Mouse (Mus musculus) midbrain, embryonic 12.5 days (tissue): ENCODE measurements around the gene Zfp423. TPM values are rescaled to one million over a fixed set of nuclear protein-coding genes. Genes with fewer than 3 reads are reported as not detected.
A peak's percentile ranks its signal among the peaks of the same experiment; 100 is the strongest.

ENCODE experiments used
- ATAC-seq: fragments of 200-750 bp; cut with Nextera tagmentation; 2 replicates; pipeline ENCODE4 v1.8.0; 2017; ENCODE audit warnings: low read depth, moderate TSS enrichment, moderate library complexity; ENCODE audit not compliant: low FRiP score
- H3K27ac ChIP-seq: fragments of 300-500 bp; sonication (generic); replicated peaks from 2 replicates; pipeline ENCODE4 v1.5.1; 2016; ENCODE audit warnings: mild to moderate bottlenecking
- H3K27me3 ChIP-seq: fragments of 300-500 bp; sonication (generic); 2 replicates; pipeline ENCODE4 v1.6.1; 2016; ENCODE audit warnings: mild to moderate bottlenecking
- H3K36me3 ChIP-seq: fragments of 300-500 bp; sonication (generic); 2 replicates; pipeline ENCODE4 v1.6.1; 2016
- H3K4me1 ChIP-seq: fragments of 300-500 bp; sonication (generic); 2 replicates; pipeline ENCODE4 v1.6.1; 2016
- H3K4me2 ChIP-seq: fragments of 300-500 bp; sonication (generic); replicated peaks from 2 replicates; pipeline ENCODE4 v1.6.1; 2016; ENCODE audit warnings: mild to moderate bottlenecking, moderate library complexity
- H3K4me3 ChIP-seq: fragments of 300-500 bp; sonication (generic); 2 replicates; pipeline ENCODE4 v1.5.1; 2016; ENCODE audit warnings: mild to moderate bottlenecking
- H3K9ac ChIP-seq: fragments of 300-500 bp; sonication (generic); replicated peaks from 2 replicates; pipeline ENCODE4 v1.6.1; 2016; ENCODE audit warnings: mild to moderate bottlenecking, moderate library complexity
- H3K9me3 ChIP-seq: fragments of 300-500 bp; sonication (generic); 2 replicates; pipeline ENCODE4 v1.6.1; 2016; ENCODE audit warnings: mild to moderate bottlenecking
- WGBS: fragments of 180-500 bp; shearing (Covaris S2); methylation state at CpG from one replicate; pipeline ENCODE4 v1.1.7; 2016; 5-methylcytosine and 5-hydroxymethylcytosine counted together
- polyA plus RNA-seq: library from polyadenylated mRNA; unstranded; fragments of >200 nt; fragmentation: Nextera tagmentation; extraction: Ambion mirVana; gene quantifications from 2 replicates; pipeline ENCODE4 v1.2.1, GENCODE M21; 2016

Gene Zfp423
- polyA plus RNA-seq, 1 experiment from 2014 or later = 47.9 TPM

DNA sequence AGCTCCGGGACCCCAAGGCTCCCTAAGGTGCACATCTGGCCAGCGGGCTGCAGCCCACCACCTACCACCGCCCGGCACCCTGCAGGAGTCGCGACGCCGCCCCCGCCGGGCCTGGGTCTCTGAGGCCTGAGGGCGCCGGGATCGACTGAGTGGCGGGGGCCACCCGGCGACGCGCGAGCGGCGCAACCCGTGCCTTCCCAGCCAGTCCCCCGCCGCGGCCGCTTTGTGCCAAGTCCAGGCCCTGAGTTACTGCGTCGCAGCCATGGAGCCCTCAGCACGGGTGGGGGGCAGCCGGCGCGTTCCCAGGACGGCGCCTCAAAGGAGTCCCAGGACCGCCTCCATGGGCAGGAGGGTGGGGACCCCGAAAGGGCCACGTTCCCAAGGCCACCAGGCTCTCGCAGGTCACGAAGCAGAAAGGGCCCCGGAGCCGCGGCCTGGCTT lies 15.7 kb downstream of the Zfp423 start:
- H3K4me1 ChIP-seq = peaks cover 59% of the 10 kb centered on the region
- ATAC-seq = peak; percentile 32; the same call in 1 of the 2 replicates
- H3K27ac ChIP-seq = no peak overlapping the region
- peaks cover 12% of the 10 kb centered on the region; the same call in 1 of the 2 replicates for H3K36me3 ChIP-seq
- peak overlapping the region; percentile 62 for H3K9ac ChIP-seq
- peak overlapping the region; percentile 66 for H3K4me2 ChIP-seq
- 2% methylated on average over 36 of the region's 42 CpGs for WGBS
- no peaks in the 10 kb centered on the region for H3K27me3 ChIP-seq
- no peaks in the 10 kb centered on the region for H3K9me3 ChIP-seq
- H3K4me3 ChIP-seq = peak overlapping the region; percentile 32

DNA sequence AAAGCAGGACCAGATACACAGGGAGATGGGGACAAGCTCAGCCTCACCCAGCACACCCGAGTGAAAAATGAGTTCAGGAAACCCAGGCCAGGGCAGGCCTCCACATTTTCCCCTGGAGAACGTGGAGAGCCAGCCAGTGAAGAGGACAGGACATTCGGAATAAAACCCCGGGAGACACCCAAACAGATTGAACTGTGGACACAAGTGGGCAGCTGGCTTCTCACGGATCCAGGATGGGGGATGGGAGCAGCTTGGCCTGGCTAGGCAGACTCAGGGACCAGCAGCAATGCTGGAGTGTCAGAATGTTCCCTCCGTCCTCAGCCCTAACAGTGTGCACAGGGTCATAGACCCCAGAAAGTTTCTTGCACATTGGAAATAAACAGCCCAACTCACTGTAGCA lies 18.7 kb downstream of the Zfp423 start:
- H3K27me3 ChIP-seq = no peaks in the 10 kb centered on the region
- H3K4me2 ChIP-seq = no peak overlapping the region
- ATAC-seq = no peak
- 22% methylated on average over 6 of the region's 6 CpGs for WGBS
- H3K27ac ChIP-seq = no peak overlapping the region
- H3K4me3 ChIP-seq = no peak overlapping the region
- H3K9ac ChIP-seq = no peak overlapping the region
- H3K9me3 ChIP-seq = no peaks in the 10 kb centered on the region
- H3K36me3 ChIP-seq = peaks cover 8% of the 10 kb centered on the region; the same call in 1 of the 2 replicates
- H3K4me1 ChIP-seq = peaks cover 64% of the 10 kb centered on the region

DNA sequence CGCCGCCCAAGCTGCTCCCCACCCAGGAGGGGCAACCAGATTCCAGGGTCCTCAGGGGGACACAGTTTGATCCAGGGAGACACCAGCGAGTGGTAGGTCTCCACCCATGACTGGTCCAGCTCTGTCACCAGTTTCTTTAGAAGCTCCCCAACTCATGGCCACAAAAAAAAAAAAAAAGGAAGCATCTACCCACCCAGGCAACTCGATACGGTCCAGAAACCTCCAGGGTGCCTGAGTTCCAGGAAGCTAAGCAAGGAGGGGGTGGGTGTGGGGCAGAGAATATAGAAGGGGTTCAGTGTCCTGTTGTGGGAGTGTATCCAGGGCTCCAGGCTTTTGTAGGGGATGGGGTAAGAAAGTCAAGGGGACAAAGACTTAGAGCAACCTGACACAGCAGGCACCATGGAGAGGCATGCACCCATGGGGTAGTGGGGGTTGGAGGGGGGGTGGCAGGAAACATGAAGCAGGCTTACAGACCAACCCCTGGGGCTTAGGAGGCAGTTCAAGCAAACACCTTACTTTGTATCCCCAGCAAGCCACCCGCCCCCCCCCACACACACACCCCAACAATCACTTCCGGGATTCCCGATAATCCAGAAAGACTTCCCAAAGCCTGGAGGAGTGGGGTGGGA lies 20.0 kb downstream of the Zfp423 start:
- no peaks in the 10 kb centered on the region for H3K27me3 ChIP-seq
- no peaks in the 10 kb centered on the region for H3K9me3 ChIP-seq
- 6% methylated on average over 8 of the region's 8 CpGs for WGBS
- H3K27ac ChIP-seq = peak overlapping the region; percentile 85
- no peaks in the 10 kb centered on the region for H3K36me3 ChIP-seq
- no peak overlapping the region for H3K9ac ChIP-seq
- ATAC-seq = 0 out of 2 replicates have a peak, but pooled peaks have one; percentile 1
- peak overlapping the region; percentile 22; the same call in 1 of the 2 replicates for H3K4me3 ChIP-seq
- peaks cover 61% of the 10 kb centered on the region for H3K4me1 ChIP-seq
- peak overlapping the region; percentile 49 for H3K4me2 ChIP-seq

DNA sequence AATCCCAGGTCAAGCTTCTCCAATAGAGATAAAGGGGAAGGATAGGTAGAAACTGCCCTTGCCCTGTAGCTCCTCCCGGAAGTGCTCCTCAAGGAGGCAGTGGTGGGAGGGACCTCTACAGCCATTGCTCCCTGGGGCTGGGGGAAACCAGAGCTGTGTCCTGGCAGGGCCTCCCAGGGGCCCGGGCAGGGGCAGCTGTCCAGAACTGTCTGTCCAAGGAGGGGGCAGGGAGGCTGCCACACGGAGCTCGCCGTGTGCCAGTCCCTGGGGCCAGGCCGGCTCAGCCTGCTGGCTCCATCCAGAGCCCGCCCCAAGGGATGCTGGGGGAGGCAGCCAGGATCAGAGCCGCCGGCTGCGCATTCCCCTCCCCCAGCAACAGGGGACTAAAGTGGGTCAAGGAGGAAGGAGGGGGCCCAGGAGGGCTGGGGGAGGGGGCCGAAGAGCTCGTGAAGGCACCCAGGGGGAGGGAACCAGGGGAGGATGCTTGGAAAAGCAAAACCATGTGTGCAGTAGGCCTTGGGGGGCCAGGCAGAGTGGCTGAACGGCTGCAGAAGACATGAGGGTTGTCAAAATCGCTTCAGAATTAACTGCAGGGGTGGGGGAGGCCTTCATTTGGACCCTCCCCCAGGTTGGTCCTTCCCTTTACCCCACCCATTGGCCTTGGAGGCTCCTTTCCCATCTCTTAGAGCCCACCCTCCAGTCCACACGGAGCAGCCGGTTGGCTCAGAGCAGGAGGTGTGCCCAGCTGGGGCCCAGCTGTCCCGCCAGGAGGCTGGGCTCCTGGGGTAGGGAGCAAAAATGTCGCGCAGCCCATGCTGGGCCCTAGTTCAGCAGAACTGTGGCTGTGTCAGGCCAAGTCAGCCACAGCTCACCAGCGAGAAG lies 20.8 kb downstream of the Zfp423 start:
- peak overlapping the region; percentile 44 for H3K9ac ChIP-seq
- peak overlapping the region; percentile 85 for H3K27ac ChIP-seq
- ATAC-seq = peak; percentile 84
- H3K4me3 ChIP-seq = peak overlapping the region; percentile 22
- H3K27me3 ChIP-seq = no peaks in the 10 kb centered on the region
- H3K4me2 ChIP-seq = peak overlapping the region; percentile 49
- H3K9me3 ChIP-seq = no peaks in the 10 kb centered on the region
- under 1% methylated on average over 20 of the region's 20 CpGs for WGBS
- H3K36me3 ChIP-seq = no peaks in the 10 kb centered on the region
- H3K4me1 ChIP-seq = peaks cover 61% of the 10 kb centered on the region

DNA sequence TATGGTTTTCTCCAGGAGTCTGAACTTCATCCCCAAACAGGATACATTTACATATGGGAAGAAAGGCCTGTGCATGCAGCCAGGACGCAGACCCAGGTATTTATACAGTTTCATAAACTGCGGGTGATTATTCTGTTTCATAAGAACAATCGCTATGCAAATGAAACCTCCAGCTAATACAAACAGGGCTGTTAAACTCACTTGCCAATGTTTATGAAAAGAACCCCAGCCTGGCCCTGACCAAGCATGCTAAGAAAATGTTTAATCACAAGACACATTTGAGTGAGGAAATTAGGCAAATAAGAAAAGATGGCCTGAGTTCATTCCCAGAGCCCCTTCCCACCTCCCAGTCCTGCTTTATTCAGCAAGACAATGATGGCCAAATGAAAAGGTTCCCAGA lies 22.2 kb downstream of the Zfp423 start:
- ATAC-seq = no peak
- Histone ChIP-seq H3K4me2 (no peak overlapping the region), H3K9me3 (no peaks in the 10 kb centered on the region), H3K36me3 (no peaks in the 10 kb centered on the region), H3K4me3 (no peak overlapping the region), H3K9ac (no peak overlapping the region), H3K27me3 (no peaks in the 10 kb centered on the region), H3K4me1 (peaks cover 67% of the 10 kb centered on the region), H3K27ac (peak overlapping the region; percentile 85; the same call in 1 of the 2 replicates)
- WGBS = 72% methylated on average over 3 of the region's 3 CpGs

DNA sequence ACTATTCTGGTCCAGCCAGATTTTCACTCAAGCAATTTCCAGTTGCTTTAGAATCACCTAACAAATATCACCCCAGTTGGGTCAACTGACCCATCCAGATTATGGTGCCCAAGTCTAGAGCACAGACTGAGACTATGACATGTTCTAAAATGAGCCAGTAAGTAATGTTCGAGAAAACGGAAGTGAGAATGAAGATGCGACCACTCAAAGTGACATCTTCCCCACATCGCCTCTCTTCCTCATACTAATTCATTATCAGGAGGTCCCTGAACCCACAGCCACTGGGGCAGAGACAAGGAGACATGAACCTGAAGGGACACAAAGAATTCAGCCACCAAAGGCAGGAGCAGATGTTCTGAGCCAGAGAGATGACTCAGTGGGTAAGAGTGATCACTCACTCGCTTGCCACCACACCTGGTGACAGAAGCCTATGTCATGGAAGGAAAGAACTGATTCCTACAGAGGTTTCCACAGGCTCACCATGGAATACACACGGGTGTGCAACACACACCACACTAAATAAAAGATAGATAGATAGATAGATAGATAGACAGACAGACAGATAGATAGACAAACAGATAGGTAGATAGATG lies 24.2 kb downstream of the Zfp423 start:
- Histone ChIP-seq H3K9me3 (no peaks in the 10 kb centered on the region), H3K27ac (no peak overlapping the region), H3K4me2 (no peak overlapping the region), H3K27me3 (no peaks in the 10 kb centered on the region), H3K4me1 (peaks cover 63% of the 10 kb centered on the region), H3K9ac (no peak overlapping the region), H3K36me3 (no peaks in the 10 kb centered on the region), H3K4me3 (no peak overlapping the region)
- no peak for ATAC-seq
- WGBS = 90% methylated on average over 6 of the region's 6 CpGs

DNA sequence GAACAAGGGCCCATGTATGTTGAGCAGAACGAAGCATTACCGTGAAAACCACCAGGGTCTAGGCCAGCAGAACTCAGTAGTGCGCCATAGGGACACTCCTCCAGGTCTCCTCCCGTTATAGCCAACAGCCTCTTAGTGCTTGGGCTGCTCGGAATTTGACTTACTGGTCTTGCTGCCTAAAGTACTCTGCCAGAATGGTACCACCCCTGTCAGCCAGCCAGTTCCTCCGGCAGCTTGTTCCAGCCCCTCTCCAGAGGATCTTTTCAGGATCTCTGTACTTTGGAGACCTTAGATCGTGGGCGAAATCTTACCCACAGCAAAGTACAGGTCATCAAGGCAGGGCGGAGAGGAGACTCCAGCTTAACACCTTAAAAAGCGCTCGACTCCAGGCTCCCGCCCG lies 25.2 kb downstream of the Zfp423 start:
- no peak for ATAC-seq
- Histone ChIP-seq H3K4me1 (peaks cover 53% of the 10 kb centered on the region), H3K9ac (no peak overlapping the region), H3K4me3 (no peak overlapping the region), H3K27me3 (no peaks in the 10 kb centered on the region), H3K27ac (0 out of 2 replicates have a peak overlapping the region, but pooled peaks have one; percentile 25), H3K4me2 (no peak overlapping the region), H3K9me3 (no peaks in the 10 kb centered on the region), H3K36me3 (no peaks in the 10 kb centered on the region)
- 69% methylated on average over 13 of the region's 13 CpGs for WGBS

DNA sequence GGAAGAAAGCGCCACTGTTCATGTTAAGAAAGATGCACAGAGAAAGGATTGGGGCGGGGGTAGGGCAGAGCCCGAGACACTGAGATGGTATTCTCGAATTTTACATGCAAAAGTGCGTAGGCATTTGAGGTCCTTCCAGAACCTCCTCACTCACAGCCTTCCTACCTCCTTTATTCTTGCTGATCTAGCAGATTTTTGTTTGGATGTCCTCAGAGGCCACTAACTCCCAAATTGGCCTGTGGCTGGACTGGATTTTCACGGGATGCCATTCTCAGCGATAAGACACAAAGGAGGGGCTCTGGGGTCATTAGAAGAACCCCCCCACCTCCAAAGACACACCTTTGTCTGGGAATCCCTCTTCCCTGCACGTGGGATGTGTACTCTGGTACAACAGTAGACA lies 25.6 kb downstream of the Zfp423 start:
- 61% methylated on average over 8 of the region's 8 CpGs for WGBS
- H3K4me1 ChIP-seq = peaks cover 53% of the 10 kb centered on the region
- H3K4me2 ChIP-seq = no peak overlapping the region
- H3K9ac ChIP-seq = no peak overlapping the region
- H3K4me3 ChIP-seq = no peak overlapping the region
- H3K9me3 ChIP-seq = no peaks in the 10 kb centered on the region
- no peaks in the 10 kb centered on the region for H3K36me3 ChIP-seq
- no peaks in the 10 kb centered on the region for H3K27me3 ChIP-seq
- 0 out of 2 replicates have a peak overlapping the region, but pooled peaks have one; percentile 25 for H3K27ac ChIP-seq
- no peak for ATAC-seq

DNA sequence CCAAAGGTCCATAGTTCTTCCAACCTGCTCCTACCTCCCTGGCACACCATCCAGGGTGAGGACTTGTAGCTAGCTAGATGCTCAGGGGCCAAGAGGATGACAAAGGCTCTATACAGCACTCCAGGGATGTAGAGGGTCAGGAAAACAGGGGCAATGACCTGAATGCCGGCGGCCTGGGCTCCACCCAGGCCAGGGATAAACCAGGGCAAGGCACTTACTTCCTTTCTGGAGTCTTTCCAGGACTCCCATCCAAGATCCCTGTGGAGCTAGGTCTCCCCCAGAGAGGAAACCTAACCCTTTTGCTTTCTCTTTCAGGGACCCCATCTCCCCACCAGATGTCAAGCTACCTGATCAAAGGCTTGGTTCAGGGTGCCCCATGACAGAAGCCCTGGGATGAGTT lies 30.5 kb downstream of the Zfp423 start:
- H3K4me2 ChIP-seq = no peak overlapping the region
- H3K9me3 ChIP-seq = no peaks in the 10 kb centered on the region
- no peaks in the 10 kb centered on the region for H3K27me3 ChIP-seq
- 32% methylated on average over 2 of the region's 2 CpGs for whole genome bisulfite sequencing
- H3K4me1 ChIP-seq = peaks cover 43% of the 10 kb centered on the region
- H3K9ac ChIP-seq = no peak overlapping the region
- H3K36me3 ChIP-seq = no peaks in the 10 kb centered on the region
- no peak overlapping the region for H3K27ac ChIP-seq
- no peak for ATAC-seq
- no peak overlapping the region for H3K4me3 ChIP-seq

DNA sequence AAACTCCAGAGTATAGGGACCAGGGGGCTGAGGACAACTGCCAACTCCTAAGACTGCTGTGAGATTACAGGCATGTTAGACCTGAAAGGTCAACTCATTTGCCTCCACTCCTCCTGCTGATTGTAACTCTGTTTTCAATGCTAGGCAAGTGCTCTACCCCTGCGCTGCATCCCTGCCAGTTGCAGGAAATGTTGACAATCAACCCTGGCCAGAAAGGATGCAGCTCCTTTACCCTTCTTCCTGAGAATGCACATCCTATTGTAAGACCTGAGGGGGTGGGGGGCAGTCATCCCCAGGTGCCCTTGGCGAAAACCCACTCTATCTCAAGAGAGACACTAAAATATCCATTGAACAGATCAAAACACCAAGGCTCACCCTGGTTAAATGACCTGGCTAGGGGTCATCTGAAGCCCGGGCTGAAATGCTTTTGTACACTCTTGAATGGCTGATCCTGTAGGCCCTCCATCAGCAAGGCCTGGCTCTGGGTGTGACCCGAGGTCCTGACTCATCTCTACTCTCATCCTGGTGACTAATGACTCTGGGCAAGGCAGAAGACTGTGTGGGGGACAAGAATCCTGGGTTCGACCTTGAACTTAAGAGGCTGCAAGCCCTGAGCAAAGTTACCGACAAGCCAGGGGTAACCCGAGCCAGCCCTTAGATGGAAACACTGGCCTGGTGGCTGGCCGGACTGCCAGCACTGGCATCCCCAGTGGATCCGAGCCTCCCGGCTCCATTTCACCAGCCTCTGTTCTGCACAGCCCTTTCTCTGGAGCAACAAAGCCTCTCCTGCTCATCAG lies 32.2 kb downstream of the Zfp423 start:
- Histone ChIP-seq H3K36me3 (no peaks in the 10 kb centered on the region), H3K4me1 (peaks cover 26% of the 10 kb centered on the region), H3K27me3 (no peaks in the 10 kb centered on the region), H3K27ac (peak overlapping the region; percentile 60), H3K4me2 (no peak overlapping the region), H3K4me3 (no peak overlapping the region), H3K9ac (0 out of 2 replicates have a peak overlapping the region, but pooled peaks have one; percentile 12), H3K9me3 (no peaks in the 10 kb centered on the region)
- no peak for ATAC-seq
- 60% methylated on average over 10 of the region's 10 CpGs for WGBS

DNA sequence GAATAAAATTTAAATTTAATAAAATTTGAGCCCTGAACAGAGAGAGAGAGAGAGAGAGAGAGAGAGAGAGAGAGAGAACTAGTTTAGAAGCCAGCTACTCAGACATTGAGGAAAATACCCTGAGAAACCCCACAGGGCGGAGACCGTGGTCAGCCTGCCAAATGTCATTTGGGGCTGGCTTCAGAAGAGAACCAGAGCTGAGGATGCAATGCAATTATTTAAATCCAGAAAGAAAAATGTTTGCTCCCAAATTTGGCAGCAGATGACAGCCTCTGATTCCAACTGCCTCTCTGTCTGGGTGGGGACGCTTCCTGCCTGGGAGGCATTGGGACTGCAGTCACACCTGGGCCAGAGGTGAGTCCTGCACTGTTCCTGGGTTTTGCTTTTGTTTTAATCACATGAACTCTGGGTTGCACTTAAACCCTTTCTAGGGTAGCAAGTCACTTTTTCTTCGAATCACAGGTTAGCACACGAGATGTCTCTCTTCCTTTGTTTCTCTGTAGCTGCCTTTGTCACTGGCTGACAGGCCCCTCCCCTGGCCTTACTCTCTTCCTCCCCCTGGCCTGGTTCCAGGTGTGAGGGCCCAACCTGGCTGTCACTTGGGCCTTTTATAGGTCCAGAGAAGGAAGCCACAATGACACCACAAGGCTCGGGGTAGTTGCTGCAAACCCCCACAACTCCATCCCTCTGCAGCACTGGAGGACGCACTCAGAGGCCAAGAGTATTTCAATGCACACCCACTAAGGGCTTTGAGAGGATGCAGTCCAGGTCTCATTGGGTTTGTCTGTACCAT lies 33.1 kb downstream of the Zfp423 start:
- peak overlapping the region; percentile 30; the same call in 1 of the 2 replicates for H3K27ac ChIP-seq
- H3K36me3 ChIP-seq = no peaks in the 10 kb centered on the region
- ATAC-seq = no peak
- H3K9me3 ChIP-seq = no peaks in the 10 kb centered on the region
- H3K4me2 ChIP-seq = no peak overlapping the region
- peaks cover 24% of the 10 kb centered on the region for H3K4me1 ChIP-seq
- no peaks in the 10 kb centered on the region for H3K27me3 ChIP-seq
- H3K4me3 ChIP-seq = no peak overlapping the region
- H3K9ac ChIP-seq = no peak overlapping the region
- WGBS = 79% methylated on average over 7 of the region's 7 CpGs
